Mouse (Mus musculus) CD4-positive, CD25-positive, alpha-beta regulatory T cell, adult 2 months (primary cell): ENCODE results near the gene Ssxb1.
"Not testable (repeated sequence)": the region's sequence is repeated elsewhere in the genome, so short reads cannot be mapped to it uniquely, and the experiment has no call there.

Source experiments
- DNase-seq: peaks from one replicate; pipeline ENCODE4 v3.0.0-alpha.2; 2012; ENCODE audit warnings: low read depth, low spot score

Ssxb1 gene

GRCm38 (mm10) chrX:8413005-8413404 is at the start of gene Ssxb1:
Ssxb1 (plus strand) TSS chrX:8413305.
- DNase-seq: not testable (repeated sequence)

GRCm38 (mm10) chrX:8366678-8367077 is 46.4 kb upstream of the Ssxb1 start, which contains the start of gene Ssxb9:
Ssxb9 (plus strand) TSS chrX:8366978.
- DNase-seq: not testable (repeated sequence)

GRCm38 (mm10) chrX:8461626-8462025 is 48.5 kb downstream of the Ssxb1 start, which contains the start of gene Ssxb2:
Ssxb2 (minus strand) TSS chrX:8461726.
- DNase-seq: not testable (repeated sequence)
